Mouse (Mus musculus): Measurements from ENCODE around the gene Pck2.

Gene Pck2

GRCm38 (mm10) chr14:55536116-55536745, 3.8 kb upstream of the Pck2 start:
- DNase-seq: peak; percentile 44

GRCm38 (mm10) chr14:55540787-55541321, 788 bp downstream of the Pck2 start:
- peak; percentile 71 for DNase-seq

- DNase-seq: no peak
These were observed 2.2 kb downstream of the Pck2 start for GRCm38 (mm10) chr14:55542268-55542667.

GRCm38 (mm10) chr14:55544334-55544733, 4.3 kb downstream of the Pck2 start:
- DNase-seq: no peak

- DNase-seq: no peak
These were observed 10.1 kb downstream of the Pck2 start for GRCm38 (mm10) chr14:55550191-55550590.

- no peak for DNase-seq
These were observed 11.3 kb downstream of the Pck2 start for GRCm38 (mm10) chr14:55551347-55551746.

GRCm38 (mm10) chr14:55551794-55552193, 11.7 kb downstream of the Pck2 start:
- DNase-seq: no peak

- DNase-seq: no peak
These were observed 14.6 kb downstream of the Pck2 start for GRCm38 (mm10) chr14:55554635-55555034.

GRCm38 (mm10) chr14:55555788-55556187, 15.7 kb downstream of the Pck2 start:
- no peak for DNase-seq

- peak; percentile 76 for DNase-seq
These were observed 16.9 kb downstream of the Pck2 start for GRCm38 (mm10) chr14:55557003-55557402.

- DNase-seq: no peak
These were observed 17.5 kb downstream of the Pck2 start for GRCm38 (mm10) chr14:55557587-55557986.

GRCm38 (mm10) chr14:55558740-55559448, 18.8 kb downstream of the Pck2 start:
- no peak for DNase-seq

- DNase-seq: peak; percentile 89
These were observed 19.7 kb downstream of the Pck2 start, which contains the start of gene Dcaf11 for GRCm38 (mm10) chr14:55559799-55560201. Gene Dcaf11, plus strand, starts transcription at chr14:55560006.

- DNase-seq: peak; percentile 100
These were observed 20.4 kb downstream of the Pck2 start, which contains the start of gene A730061H03Rik for GRCm38 (mm10) chr14:55560202-55561073. Gene A730061H03Rik, minus strand, starts transcription at chr14:55560406.

GRCm38 (mm10) chr14:55561860-55562259, 21.8 kb downstream of the Pck2 start:
- DNase-seq: no peak

- no peak for DNase-seq
These were observed 23.2 kb downstream of the Pck2 start for GRCm38 (mm10) chr14:55563249-55563648.

- no peak for DNase-seq
These were observed 25.7 kb downstream of the Pck2 start for GRCm38 (mm10) chr14:55565748-55566147.

- no peak for DNase-seq
These were observed 27.4 kb downstream of the Pck2 start for GRCm38 (mm10) chr14:55567496-55567895.

GRCm38 (mm10) chr14:55570588-55570987, 30.5 kb downstream of the Pck2 start:
- DNase-seq: no peak

- DNase-seq: no peak
These were observed 31.7 kb downstream of the Pck2 start for GRCm38 (mm10) chr14:55571760-55572159.

GRCm38 (mm10) chr14:55575302-55575701, 35.2 kb downstream of the Pck2 start, which contains the start of gene Fitm1:
Gene Fitm1, plus strand, starts transcription at chr14:55575617.
- DNase-seq: no peak

GRCm38 (mm10) chr14:55575711-55576110, 35.6 kb downstream of the Pck2 start:
- no peak for DNase-seq

- peak; percentile 68 for DNase-seq
These were observed 36.3 kb downstream of the Pck2 start for GRCm38 (mm10) chr14:55576376-55576775.

Data from layer of hippocampus, adult 9-11 months (tissue).